Mouse (Mus musculus): Measurements from ENCODE around the gene Mfsd9.

Mfsd9 gene

GRCm38 (mm10) chr1:40790324-40791141 is at the start of gene Mfsd9:
Mfsd9 (minus strand) TSS chr1:40790687.
- peak; percentile 95 for DNase-seq (ENCODE audit: low spot score)

GRCm38 (mm10) chr1:40835468-40835867 is 45.0 kb upstream of the Mfsd9 start:
- no peak for DNase-seq (ENCODE audit: low spot score)

DNA sequence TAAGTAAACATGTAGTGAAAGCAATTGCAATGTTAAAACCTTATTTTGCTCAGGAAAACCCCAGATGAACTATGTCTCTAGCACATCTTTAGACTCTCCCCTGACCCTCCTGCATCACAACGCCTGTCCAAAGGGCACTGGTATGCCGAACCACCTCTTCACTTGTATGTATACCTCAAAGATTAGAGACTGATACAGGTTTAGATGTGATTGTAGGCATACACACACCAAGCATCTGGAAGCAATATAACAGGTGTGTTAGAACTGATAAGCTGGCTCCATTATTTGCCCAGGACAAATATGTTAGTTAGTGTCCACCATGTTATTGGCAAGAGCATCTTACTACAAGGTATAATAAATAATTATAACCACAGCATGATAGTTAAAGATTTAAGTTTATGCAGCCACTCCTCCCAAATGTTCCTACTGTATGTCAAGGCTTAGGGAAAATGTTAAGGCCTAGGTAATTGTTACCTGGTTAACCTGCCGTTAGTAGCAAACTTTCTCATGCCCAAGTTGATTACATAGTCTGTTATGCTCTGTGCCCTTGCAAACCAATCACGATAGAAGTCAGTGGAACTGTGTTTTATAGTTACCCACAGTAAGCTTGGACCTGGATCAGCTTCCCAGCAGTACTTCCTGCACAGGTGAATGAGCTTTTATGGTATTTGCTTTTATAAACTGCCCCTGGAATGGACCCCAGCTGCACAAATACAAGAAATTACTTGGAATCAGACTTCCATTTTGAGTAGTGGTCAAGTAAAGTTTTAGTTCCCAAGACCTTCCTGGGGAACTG is 40.4 kb upstream of the Mfsd9 start:
- no peak for DNase-seq (ENCODE audit: low spot score)

DNA sequence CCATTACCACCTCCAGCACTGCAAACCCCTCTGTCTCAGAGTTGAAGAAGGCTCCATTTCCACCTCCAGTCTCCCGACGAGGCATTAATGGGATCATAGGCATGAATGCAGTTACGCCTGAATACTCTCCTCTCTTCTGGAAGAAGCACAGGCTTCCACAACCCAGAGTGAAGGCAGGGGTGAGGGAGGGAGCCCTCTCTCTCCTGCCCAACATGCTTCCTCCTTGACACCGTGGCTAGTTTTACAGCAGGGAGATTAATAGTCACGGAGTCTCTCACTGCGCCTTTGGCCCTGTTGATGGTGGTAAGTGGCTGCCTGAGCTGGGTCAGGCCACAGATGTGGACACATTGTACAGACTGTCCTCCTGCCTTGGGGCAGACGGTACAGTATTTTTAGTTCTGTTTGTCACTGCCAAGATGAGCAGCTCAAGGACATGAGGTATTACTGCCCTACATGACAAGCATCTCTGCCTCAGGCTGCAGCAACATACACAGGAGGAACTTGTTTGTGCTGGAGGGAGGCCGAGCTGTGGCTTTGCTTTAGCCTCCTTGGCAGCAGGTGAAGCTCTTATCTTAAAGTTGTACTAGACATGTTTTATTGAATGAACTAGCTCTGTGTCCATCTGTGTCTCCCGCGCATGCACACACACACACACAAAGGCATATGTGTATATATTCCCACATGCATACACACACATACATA is 38.9 kb upstream of the Mfsd9 start:
- no peak for DNase-seq (ENCODE audit: low spot score)

GRCm38 (mm10) chr1:40825826-40826225 is 35.3 kb upstream of the Mfsd9 start:
- no peak for DNase-seq (ENCODE audit: low spot score)

DNA sequence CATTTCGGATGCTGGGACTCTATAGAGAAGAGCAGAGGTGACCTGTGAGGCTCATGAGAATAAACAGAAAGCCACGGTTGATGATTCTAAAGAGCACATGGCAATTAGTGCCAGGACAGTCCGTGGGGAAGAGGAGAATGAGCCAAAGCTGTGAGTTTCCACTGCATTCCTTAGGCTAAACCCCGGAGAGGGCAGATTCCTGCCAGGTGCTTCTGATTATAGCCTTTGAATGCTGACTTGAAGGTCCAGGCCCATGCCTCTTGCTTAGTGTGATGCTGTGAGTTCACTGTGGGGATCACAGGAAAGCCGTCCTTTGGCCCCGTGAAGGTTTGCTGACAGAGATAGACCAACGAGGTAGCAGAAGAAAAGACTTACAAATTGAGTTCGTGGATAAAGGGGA is 34.4 kb upstream of the Mfsd9 start:
- no peak for DNase-seq (ENCODE audit: low spot score)

GRCm38 (mm10) chr1:40824517-40824916 is 34.0 kb upstream of the Mfsd9 start:
- no peak for DNase-seq (ENCODE audit: low spot score)

- DNase-seq (ENCODE audit: low spot score), result no peak
These were observed 24.8 kb upstream of the Mfsd9 start for GRCm38 (mm10) chr1:40815071-40815845.

- DNase-seq (ENCODE audit: low spot score), result no peak
These were observed 18.2 kb upstream of the Mfsd9 start for GRCm38 (mm10) chr1:40808643-40809042.

DNA sequence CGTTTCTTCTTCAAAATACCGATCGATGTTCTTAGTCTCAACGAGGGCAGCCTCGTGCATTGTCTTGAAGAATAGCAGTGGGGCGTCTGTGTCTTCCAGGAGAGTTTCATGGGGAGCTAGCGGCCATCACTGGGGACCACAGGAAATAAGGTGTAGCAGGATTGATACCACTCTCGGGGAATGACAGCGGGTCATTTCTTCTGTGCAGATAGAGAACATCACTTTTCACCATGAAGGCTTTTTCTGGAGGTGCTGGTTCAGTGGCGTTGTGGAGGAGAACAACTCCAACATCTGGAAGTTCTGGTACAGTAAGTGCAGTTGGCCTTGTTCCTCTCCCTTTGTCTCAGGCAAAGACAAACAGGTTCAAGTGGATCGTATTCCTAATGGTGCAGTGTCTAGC is 15.4 kb upstream of the Mfsd9 start:
- no peak for DNase-seq (ENCODE audit: low spot score)

GRCm38 (mm10) chr1:40805351-40805750 is 14.9 kb upstream of the Mfsd9 start, which contains the start of gene Tmem182:
Tmem182 (plus strand) TSS chr1:40805601.
- no peak for DNase-seq (ENCODE audit: low spot score)

GRCm38 (mm10) chr1:40804118-40804517 is 13.6 kb upstream of the Mfsd9 start:
- no peak for DNase-seq (ENCODE audit: low spot score)

- DNase-seq (ENCODE audit: low spot score), result peak; percentile 23
These were observed 12.3 kb upstream of the Mfsd9 start for GRCm38 (mm10) chr1:40802759-40803158.

DNA sequence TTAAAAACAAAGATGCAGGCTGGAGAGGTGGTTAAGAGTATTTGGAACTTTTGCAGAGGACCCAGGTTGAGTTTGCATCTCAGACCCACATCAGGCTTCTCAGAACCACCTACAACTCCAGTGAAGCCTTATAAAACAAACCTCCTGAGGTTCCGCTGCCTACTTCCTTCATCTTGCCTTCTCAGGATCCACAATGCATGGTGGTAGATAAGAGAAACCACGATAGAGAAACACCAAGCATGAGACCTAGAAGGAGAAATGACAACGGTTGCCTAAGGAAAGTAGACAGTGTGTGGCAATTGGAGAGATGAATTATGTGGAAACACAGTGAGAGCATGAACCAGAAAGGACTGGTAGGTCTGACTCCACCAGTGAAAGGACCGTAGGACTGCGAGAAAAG is 10.4 kb upstream of the Mfsd9 start:
- no peak for DNase-seq (ENCODE audit: low spot score)

- DNase-seq (ENCODE audit: low spot score), result no peak
These were observed 8.6 kb upstream of the Mfsd9 start for GRCm38 (mm10) chr1:40799121-40799520.

DNA sequence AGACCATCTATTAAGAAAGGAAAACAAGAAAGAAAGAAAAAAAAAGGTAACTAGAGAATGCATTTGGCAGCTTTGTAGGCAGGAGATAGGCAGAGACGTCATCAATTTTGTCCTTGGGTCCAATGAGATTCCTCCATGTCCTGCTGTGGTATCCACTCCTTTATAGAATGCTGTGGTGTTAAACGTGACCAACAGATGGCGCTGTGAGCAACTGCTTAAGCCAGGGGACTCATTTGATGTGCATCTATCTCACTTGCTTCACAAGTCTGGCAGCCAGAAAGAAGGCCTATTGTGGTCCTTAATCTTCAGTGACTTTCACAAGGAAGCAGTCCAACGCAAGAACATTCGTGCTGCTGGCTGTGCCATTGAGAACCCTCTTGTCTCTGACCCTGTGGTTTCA is 6.9 kb upstream of the Mfsd9 start:
- DNase-seq (ENCODE audit: low spot score), result peak; percentile 51

- no peak for DNase-seq (ENCODE audit: low spot score)
These were observed 5.0 kb upstream of the Mfsd9 start for GRCm38 (mm10) chr1:40795508-40795907.

DNA sequence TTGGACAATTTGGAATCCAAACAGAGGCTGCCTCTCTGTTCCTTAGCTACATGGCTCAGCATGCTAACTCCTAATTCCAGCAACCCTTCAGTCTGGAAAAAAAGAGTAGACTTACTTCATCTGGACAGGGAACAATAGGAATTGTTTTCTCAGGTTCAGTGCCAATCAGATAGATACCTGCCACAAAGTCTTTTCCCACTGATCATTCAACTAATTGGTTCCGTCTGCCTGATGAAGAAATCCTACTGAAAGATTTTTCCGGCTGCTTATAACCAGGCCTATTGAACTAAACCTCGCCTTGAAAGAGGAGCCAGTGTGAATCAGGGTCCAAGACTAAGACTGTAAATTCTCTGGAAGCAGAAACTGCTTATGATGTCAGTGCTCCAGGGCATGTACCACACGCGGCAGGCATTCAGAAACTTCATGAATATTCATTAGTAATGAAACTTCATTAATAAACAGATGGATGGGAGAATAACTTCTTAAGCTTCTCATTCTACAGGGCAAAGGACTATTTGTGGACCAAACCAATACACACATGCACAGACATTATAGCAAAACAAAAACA is 737 bp downstream of the Mfsd9 start:
- DNase-seq (ENCODE audit: low spot score), result no peak

GRCm38 (mm10) chr1:40788956-40789355 is 1.5 kb downstream of the Mfsd9 start:
- no peak for DNase-seq (ENCODE audit: low spot score)

- DNase-seq (ENCODE audit: low spot score), result no peak
These were observed 4.5 kb downstream of the Mfsd9 start for GRCm38 (mm10) chr1:40785876-40786445.

- DNase-seq (ENCODE audit: low spot score), result no peak
These were observed 6.2 kb downstream of the Mfsd9 start for GRCm38 (mm10) chr1:40784306-40784705.

Data from ovary, postnatal 14 days (tissue).